Mouse (Mus musculus): Measurements from ENCODE around the gene Pdia6.

The Pdia6 gene

DNA sequence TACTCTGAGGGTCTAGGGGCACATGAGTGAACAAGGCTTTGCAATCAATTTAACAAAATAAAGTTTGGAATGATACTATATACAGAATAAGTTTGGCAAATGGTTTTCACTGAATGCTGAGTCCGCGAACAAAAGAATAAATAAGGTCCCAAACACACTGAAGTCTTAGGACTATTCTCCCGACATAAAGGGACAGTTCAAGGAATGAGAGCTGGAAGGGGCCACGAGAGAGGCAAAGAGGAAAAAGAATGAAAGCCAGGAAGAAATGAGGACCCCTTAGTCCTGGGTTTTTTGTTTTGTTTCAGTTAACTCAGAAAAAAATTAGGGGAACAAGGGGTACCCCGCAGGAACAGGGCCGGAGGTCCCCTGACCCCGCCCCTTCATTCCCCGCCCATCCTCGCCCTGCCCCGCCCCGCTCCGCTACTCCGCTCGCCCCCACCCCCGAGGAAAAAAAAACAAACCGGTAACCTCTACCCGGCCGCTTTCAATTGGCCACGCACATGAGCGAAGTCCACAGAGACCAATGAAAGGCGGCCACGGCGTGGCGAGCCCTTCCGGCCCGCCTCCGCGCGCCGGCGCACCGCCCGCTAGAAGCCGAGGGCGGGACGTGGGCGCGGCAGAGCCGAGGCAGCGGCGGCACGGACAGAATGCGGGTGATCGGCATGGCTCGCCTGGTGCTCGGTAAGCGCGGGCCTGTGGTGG lies at the start of gene Pdia6:
Gene Pdia6, plus strand, starts transcription at position 575 of the 702 bp plus-strand sequence.
- ATAC-seq (ENCODE audit: insufficient number of reproducible peaks, low FRiP score, low TSS enrichment) = peak; percentile 99

DNA sequence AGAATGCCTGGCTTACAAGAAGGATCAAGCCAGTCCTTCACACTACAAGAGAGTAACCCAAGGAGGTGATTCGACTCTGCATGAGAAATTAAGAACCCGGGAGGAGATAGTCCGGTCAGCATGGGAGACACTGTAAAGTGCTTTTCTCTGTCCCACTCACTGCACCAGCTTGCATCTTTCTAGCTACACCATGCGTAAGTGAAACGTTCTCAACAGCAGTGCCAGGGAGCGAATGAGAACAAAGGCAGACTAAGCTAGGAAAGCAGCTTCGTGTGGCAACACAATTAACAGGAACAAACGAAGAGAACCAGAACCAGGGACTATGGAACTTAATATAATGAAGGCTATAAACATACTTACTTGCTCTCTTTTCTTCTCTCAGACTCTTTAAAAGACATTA lies 48.0 kb upstream of the Pdia6 start:
- ATAC-seq (ENCODE audit: insufficient number of reproducible peaks, low FRiP score, low TSS enrichment) = no peak

DNA sequence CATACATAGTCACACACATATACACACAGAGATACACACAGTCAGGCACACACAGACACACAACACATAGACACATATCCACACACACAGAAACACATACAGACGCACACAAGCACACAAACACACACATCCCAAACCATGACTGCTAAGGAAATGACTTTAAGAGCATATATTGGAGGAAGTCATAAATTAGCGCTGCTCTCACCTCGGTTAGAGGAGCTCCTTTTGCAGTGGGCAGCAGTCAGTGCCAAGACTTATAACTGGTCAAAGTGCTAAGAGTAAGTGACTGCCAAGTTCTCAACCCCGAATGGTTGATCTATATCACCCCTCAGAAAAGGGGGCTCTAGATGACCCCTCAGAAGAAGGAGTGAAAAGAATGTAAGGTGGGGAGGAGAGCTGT lies 47.2 kb upstream of the Pdia6 start:
- ATAC-seq (ENCODE audit: insufficient number of reproducible peaks, low FRiP score, low TSS enrichment) = no peak

DNA sequence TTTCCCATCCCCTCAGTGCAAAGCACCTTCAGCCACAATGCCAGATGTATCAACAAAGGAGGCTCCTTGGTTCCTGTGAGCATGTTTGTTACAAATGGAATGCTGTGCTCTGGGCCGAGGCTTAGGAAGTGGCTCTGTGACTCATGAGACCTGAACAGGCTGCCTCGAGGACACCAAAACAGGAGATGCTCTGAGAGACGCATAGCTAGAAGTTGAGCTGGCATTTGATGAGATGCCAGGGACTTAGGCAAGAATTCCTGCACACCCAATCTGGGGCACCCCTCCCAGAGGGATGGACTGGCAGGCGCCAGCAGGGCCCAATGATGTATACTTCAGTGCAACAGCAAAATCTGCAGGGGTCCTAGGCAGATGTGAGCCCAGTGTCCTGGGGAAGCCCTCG lies 45.7 kb upstream of the Pdia6 start:
- no peak for ATAC-seq (ENCODE audit: insufficient number of reproducible peaks, low FRiP score, low TSS enrichment)

DNA sequence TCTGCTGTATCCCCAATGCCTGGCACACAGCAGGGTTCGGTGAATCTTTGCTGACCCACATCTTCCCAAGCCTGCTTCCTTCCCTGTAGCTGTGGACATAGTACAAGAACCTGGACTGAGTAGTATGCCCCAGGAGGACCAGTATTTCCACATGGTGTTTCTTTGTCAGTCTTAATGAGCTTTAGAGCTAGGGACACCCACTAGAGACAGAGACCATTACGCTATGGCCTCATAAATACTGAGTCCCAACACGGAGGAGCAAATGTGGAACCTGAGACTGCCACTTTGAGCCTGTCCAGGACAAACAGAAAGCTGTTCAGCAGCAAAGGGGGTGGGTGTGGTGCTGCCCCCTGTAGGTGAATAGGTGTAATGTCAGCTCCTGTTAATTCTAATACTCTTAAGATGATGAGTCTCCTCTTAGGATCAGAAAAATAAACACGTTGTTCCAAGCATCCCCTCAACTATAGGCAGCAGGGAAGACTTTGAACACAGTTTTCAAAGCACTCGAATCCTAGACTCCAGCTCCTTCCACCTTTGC lies 44.4 kb upstream of the Pdia6 start:
- ATAC-seq (ENCODE audit: insufficient number of reproducible peaks, low FRiP score, low TSS enrichment) = no peak

DNA sequence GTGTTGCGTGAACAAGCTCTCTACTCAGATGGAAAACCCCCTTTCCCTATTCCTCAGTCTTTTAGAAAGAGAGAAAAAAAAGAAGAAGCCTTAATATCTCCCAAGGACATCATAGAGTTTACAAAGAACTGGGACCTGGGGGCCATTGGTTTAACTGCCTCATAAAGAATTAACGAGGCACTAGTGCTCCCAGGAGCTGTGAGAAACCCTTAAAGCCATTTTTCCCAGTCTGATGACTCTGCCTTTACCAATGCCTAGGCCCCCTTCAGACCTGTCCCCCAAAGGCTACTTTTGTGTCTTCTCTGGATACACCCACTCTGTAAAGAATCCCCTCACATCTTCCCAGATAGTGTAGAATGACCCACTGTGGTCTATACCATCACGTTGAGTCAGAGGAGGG lies 43.3 kb upstream of the Pdia6 start:
- ATAC-seq (ENCODE audit: insufficient number of reproducible peaks, low FRiP score, low TSS enrichment) = no peak

DNA sequence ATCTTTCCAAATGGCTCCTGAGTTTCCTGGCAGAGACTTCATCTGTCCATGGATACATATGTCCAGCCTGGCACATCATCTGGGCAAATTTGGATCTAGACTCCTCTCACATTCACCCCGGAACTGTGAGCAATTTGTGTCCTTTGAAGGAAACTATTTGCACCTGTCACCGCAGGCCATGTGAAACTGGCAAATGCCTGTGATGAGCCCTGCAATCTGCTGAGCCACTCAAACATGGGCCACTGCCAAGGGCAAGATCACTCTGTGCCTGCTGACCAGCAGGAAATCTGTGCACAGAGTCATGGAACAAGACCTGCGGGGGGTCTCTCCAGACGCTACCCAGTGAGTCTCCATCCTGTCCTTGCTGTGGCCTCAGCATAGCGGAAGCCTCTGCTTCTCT lies 41.3 kb upstream of the Pdia6 start:
- ATAC-seq (ENCODE audit: insufficient number of reproducible peaks, low FRiP score, low TSS enrichment) = peak; percentile 83

DNA sequence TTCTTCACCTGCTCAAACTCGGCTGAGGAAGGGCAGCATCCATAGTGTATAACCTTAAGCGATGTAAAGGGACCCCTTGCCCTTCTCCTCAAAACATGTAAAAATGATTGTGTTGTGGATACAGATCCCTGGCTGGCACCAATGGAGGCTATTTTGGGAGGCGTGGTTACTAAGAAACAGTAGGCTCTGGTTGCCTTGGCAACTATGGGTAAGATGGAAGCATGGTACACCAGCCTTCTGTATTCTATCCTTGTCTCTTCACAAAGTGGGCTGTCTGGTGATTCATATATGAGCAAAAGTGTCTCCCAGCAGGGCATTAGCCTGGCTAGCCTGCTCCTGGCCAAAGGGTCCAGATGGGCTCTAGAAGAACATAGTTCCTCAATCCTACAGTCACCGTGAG lies 38.4 kb upstream of the Pdia6 start:
- ATAC-seq (ENCODE audit: insufficient number of reproducible peaks, low FRiP score, low TSS enrichment) = no peak

DNA sequence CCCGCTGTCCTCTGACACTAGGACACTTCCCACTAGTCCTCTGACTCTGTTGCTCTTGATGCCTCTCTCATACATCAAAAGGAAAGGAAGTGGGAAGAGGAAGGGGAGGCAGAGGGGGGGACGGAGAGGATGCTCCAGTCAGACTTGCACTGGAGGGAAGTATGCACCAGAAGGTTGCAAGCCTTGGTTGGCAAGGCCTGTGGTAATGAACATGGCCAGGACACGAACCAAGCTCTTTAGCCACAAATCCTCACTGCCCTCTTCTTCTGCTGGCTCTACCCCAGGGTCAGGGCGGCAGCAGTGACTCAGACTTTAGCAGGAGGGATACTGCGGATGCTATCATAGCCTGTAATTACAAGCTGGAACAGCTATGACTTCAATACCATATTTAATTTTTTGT lies 35.8 kb upstream of the Pdia6 start:
- no peak for ATAC-seq (ENCODE audit: insufficient number of reproducible peaks, low FRiP score, low TSS enrichment)

DNA sequence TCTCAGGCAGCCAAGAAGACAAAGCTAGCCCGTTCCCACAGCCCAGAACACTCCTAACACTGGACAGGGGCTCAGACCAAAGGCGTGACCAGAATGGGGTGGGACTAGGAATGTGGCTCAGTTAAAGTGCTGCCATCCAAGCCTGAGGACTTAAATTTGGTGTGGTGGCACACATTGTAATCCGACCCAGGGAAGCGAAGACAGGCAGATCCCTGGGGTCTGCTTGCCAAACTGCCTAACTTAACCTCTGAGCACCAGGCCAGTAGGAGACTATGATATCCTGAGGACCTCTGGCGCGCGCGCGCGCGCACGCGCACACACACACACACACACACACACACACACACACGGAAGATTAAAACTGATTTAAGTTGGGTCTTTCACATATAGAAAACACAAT lies 34.8 kb upstream of the Pdia6 start:
- no peak for ATAC-seq (ENCODE audit: insufficient number of reproducible peaks, low FRiP score, low TSS enrichment)

DNA sequence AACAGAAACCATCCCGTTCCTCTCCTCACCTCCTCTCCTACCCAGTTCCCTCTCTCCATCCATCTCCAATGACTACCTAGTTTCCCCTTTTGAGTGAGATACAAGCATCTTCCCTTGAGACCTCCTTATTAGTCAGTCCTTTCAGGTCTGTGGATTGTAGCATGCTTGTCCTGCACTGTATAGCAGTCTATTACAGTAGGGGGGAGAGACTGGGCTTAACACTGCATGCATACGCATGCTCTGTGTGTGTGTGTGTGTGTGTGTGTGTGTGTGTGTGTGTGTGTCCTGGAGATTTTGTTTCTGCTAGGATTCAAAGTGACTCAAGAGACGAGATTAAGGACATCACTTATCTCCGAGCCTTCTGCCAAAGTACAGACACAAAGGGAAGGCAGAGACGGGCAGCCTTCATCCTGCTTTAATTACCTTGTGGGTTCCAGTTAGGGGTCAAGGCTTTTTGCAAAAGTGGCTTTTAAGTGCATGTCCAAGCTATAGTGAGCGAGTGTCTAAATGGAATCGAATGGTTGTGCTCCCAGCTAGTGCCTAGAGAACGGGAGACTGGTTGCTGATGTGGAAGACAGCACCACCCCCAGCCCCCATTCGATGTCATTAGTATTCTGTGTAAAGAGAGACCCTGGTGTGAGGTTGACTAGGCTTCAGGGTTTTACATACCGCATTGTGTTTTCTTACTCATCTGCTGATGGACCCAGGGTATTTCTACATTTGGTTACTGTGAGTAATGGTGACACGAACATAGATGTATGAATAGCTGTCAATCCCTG lies 30.6 kb upstream of the Pdia6 start:
- no peak for ATAC-seq (ENCODE audit: insufficient number of reproducible peaks, low FRiP score, low TSS enrichment)

DNA sequence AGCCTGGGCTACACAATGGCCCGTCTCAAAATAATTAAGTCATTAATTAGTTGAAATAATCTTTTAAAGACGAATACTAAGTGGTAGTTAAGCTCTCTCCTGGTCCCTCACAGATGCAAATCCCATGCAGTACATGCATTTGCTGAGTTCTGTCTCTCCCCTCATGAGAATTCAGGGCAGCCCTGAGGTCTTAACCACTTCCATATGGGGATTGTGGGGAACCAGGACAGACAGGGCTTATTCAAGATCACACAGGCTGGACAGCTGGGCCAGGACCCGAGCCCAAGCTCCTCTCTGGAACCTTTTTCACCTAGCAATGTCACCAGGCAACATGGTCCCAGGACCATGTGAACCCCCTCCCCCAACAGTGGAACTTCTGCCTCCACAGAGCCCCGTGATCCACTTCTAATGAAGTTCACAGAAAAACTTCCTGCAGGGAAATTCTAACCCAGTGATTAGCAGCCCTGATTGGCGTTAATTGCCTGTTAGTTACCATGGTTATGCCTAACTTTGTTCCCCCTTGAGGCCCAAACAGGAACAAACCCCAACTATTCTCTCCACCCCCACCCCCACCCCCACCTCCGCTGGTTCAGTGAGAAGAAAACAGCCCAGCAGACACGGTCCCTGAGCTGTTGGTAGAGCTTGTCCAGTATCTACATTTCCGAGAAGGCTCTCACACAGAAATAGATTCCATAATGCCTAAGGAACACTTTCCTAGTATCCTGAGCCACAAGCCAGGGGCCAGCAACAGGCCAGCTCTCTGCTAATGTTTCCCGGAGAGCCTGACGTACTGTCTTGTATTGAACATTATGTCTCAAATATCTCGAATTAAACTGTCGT lies 27.5 kb upstream of the Pdia6 start:
- no peak for ATAC-seq (ENCODE audit: insufficient number of reproducible peaks, low FRiP score, low TSS enrichment)

DNA sequence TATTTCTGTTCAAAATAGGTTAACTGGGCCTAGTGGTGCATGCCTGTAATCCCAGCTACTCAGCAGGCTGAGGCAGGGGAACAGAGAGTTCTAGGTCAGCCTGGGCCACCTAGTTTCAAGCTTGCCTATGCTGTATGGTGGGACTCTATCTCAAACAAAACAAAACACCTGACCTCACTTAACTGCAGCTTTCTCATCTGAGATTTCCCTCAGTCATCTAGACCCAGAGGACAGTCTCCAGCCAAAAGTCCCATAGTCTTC lies 27.0 kb upstream of the Pdia6 start:
- ATAC-seq (ENCODE audit: insufficient number of reproducible peaks, low FRiP score, low TSS enrichment) = no peak

DNA sequence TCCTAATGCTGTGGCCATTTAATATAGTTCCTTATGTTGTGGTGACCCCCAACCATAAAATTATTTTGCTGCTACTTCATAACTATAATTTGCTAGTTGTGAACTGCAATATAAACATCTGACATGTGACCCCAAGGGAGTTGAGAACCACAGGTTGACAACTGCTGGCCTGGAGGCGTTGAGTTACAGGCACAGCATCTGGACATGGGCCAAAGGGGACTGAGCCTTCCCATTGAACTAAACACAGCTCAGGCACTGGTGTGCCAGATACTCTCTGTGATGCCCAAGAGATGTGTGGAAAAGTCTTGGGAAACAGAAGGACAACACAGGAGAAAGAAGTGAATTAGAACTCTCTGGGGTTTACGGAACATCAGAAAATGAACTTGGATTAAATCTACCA lies 25.3 kb upstream of the Pdia6 start:
- no peak for ATAC-seq (ENCODE audit: insufficient number of reproducible peaks, low FRiP score, low TSS enrichment)

DNA sequence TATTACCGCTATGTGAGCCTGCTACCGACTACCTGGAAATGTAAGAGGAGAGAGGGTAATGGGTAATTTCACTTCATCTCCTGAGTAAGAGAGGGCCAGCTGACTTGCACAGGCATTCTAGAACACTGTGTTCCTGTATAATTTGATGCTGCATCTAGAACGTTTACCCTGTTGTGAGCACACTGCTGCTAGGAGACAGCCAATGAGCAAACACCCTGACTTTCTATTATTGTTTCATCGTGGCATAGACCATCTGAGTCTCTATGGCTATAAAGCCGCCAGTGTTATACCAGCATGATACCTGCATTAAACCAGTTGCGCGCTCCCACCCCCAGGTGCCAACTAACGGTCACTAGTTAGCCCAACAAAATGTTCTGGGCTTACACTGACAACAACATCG lies 24.7 kb upstream of the Pdia6 start:
- no peak for ATAC-seq (ENCODE audit: insufficient number of reproducible peaks, low FRiP score, low TSS enrichment)

DNA sequence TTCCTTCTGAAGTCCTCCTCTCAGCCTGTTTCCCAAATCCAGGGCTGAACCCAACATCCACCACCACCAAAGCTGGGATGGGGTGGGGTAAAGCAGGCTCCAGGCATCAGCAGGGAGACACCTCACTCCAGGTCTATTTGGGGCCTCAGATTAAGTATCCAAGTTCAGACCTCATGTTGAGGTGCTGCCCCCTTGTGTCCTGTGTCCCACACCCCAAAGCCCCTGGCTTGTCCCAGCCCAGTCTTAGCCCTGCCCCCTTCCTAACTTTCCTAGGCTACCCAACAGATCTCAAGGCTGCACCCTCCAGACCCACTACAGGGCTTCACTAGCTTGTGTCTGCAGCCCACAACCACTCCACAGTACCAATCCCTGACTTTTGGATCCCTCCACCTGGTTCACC lies 24.3 kb upstream of the Pdia6 start:
- no peak for ATAC-seq (ENCODE audit: insufficient number of reproducible peaks, low FRiP score, low TSS enrichment)

DNA sequence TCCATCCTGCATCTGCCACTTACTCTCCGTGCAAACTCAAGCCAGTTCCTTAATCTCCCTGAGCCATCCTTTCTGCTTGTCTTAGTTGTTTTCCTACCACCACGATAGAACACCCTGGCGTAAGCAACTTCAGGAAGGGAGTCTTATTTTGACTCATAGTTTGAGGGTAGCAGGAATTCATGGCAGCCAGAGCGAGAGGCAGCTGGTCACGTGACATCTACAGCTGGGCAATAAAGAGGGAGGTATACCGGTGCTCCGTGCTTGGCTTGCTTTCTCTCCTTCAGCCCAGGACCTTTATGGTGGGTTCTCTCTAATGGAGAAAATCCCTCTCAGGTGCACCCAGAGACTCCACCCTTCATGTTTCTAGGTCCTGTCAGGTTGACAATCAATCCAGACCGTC lies 15.4 kb upstream of the Pdia6 start:
- ATAC-seq (ENCODE audit: insufficient number of reproducible peaks, low FRiP score, low TSS enrichment) = no peak

DNA sequence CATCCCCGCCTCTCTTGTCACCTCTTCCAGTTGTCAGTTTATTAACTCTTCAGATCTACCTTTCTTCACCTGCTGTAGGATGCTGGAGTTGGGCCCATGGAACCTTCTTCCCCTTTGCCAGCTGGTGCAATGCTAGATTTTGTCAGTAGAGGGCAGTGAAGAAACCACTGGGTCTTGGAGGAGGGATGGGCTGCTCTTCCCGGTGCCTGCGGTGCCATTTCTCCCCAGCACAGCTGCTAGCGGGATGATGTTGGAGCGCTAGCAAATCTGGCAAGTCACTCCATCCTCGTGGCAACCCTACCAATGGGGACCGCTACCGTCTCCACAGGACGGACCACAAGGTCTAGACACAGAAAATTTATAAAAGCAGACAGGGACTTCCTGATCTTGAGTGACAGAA lies 13.3 kb upstream of the Pdia6 start:
- ATAC-seq (ENCODE audit: insufficient number of reproducible peaks, low FRiP score, low TSS enrichment) = peak; percentile 63

DNA sequence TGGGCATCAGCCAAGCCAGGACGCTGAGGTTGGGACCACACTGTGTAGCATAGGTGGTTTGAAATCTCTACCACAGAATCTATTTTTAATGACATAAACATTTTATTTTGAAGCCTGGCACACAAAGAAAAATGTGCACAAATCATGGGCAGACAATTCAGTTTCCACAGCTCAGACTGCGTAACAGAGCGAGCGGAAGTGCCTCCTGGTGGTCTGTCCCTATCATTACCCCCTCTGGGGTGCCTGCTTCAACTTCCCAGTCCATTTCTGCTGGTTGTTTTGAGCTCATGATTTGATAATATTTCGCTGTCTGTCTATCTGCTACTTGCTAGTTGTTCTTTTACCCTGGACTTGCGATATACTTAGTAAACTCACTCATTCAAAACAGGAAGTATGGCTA lies 10.7 kb upstream of the Pdia6 start:
- no peak for ATAC-seq (ENCODE audit: insufficient number of reproducible peaks, low FRiP score, low TSS enrichment)

DNA sequence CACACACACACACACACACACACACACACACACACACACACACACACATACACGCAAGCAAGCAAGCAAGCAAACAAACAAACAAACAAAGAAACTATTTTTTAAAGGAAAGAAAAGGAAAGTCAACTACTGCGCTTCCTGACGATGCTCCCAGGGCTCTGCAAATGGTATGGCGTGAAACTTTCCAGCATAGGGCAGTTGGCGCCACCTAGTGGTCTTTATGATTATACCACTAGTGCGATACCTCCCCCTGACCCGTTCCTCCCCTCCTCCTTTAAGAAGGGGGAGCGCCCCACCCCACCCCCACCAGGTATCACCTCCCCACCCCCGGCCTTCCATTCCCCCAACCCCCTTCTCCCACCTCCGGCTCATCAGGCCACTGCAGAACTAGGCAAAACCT lies 9.4 kb upstream of the Pdia6 start:
- no peak for ATAC-seq (ENCODE audit: insufficient number of reproducible peaks, low FRiP score, low TSS enrichment)

DNA sequence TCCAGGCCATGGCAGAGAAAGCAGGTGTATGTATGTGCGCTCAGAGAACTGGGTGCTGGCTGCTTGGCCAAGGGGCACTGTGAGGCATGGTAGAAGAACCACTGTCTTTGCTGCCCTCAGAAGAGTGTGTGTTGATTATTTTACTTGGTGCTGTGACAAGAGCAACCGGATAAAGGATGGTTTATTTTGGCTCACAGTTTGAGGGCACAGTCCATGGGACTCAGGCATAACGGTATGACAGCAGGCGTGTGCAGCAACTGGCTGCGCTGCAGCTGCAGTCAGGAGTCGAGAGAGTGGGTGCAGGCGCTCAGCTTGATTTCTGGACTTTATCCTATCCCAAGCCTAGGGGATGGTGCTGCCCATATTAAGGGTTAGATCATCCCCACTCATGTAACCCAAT lies 7.9 kb upstream of the Pdia6 start:
- ATAC-seq (ENCODE audit: insufficient number of reproducible peaks, low FRiP score, low TSS enrichment) = no peak
